Mouse (Mus musculus) lung, adult 2 months (tissue): Measurements from ENCODE around the gene Slmap.

Experiments
- CTCF ChIP-seq: fragments of 200-500 bp; IDR thresholded peaks from 2 replicates; pipeline ENCODE4 v1.5.1; 2011; ENCODE audit warnings: mild to moderate bottlenecking, low read length, control low read depth; ENCODE audit not compliant: insufficient read depth
- POLR2A ChIP-seq: fragments of 200-500 bp; IDR thresholded peaks from 2 replicates; pipeline ENCODE4 v1.6.1; 2011; ENCODE audit warnings: low read depth, mild to moderate bottlenecking, control low read depth, low read length, borderline replicate concordance; ENCODE audit errors: extremely low read depth

DNA sequence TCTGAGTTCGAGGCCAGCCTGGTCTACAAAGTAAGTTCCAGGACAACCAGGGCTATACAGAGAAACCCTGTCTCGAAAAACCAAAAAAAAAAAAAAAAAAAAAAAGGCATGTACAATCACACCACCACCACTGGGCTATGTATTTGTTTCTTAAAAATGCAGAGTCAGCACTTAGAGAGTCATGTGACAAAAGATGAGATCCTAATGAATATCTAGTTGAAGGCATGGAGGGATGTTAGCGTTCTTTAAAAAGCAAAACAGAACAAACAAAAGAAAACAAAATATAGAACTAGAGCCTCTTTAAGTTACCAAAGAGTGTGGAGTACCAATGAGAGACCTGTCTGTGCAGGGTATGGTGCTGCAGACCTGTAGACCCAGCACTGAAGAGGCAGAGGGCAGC is 48.9 kb upstream of the Slmap start:
- TF ChIP-seq CTCF: no peak
- TF ChIP-seq POLR2A: no peak
